Mouse (Mus musculus) CH12.LX (cell line): ENCODE results near the gene Sike1. TPM values are rescaled to one million over a fixed set of nuclear protein-coding genes. Genes with fewer than 3 reads are reported as not detected.

Source experiments
- DNase-seq: peaks from one replicate; pipeline ENCODE4 v3.0.0-alpha.2; 2013; ENCODE audit errors: extremely low read depth
- H3K27ac ChIP-seq: 2 replicates; pipeline ENCODE4 v1.5.1; 2012; ENCODE audit warnings: low read depth, mild to moderate bottlenecking, control low read depth, moderate library complexity; ENCODE audit not compliant: insufficient read depth
- H3K27me3 ChIP-seq: replicated peaks from 2 replicates; pipeline ENCODE3; 2012; ENCODE audit warnings: inconsistent platforms
- H3K36me3 ChIP-seq, 2 experiments: replicated peaks in 1 of 2; 2 replicates each; pipeline versions ENCODE3 to v1.6.1; 2012; ENCODE audit warnings: inconsistent platforms in 1 of 2, low read length in 1 of 2, mild to moderate bottlenecking in 1 of 2, mixed read lengths in 1 of 2, moderate library complexity in 1 of 2; ENCODE audit not compliant: control insufficient read depth in 1 of 2, insufficient read depth in 1 of 2
- H3K4me1 ChIP-seq, 2 experiments: 2 replicates each; pipeline ENCODE4 v1.6.1; 2012; ENCODE audit warnings: inconsistent platforms in 1 of 2, moderate library complexity in 1 of 2; ENCODE audit not compliant: insufficient read depth in 2 of 2, control insufficient read depth in 1 of 2
- H3K4me2 ChIP-seq: 2 replicates; pipeline ENCODE4 v1.6.1; 2012; ENCODE audit warnings: low read depth, mild to moderate bottlenecking, control low read depth; ENCODE audit not compliant: poor library complexity, insufficient read depth, severe bottlenecking
- H3K4me3 ChIP-seq, 3 experiments: fragments of 150-350 bp in 1 of 3; sonication (generic) in 1 of 3; replicated peaks in 1 of 3; 2 replicates each; pipeline versions ENCODE3 to v1.5.1; 2011 to 2012; ENCODE audit warnings: low read depth in 2 of 3, low read length in 2 of 3, mild to moderate bottlenecking in 2 of 3, moderate library complexity in 2 of 3, control low read depth in 1 of 3, improper control_type of control experiment in 1 of 3, inconsistent platforms in 1 of 3, mixed read lengths in 1 of 3; ENCODE audit not compliant: poor library complexity in 1 of 3
- H3K79me2 ChIP-seq: replicated peaks from 2 replicates; pipeline ENCODE4 v1.6.1; 2012; ENCODE audit warnings: mild to moderate bottlenecking, moderate library complexity; ENCODE audit not compliant: control insufficient read depth, poor library complexity, insufficient read depth, severe bottlenecking; ENCODE audit errors: extremely low read depth
- H3K9ac ChIP-seq: 2 replicates; pipeline ENCODE4 v1.6.1; 2012; ENCODE audit warnings: low read depth, mild to moderate bottlenecking, control low read depth, moderate library complexity; ENCODE audit not compliant: insufficient read depth
- H3K9me3 ChIP-seq: replicated peaks from 2 replicates; pipeline ENCODE3; 2012; ENCODE audit warnings: low read length, inconsistent platforms, mixed read lengths
- BHLHE40 ChIP-seq: IDR thresholded peaks from 2 replicates; pipeline ENCODE4 v1.6.1; 2011; ENCODE audit warnings: mild to moderate bottlenecking, low read depth, low read length, improper control_type of control experiment
- E2F4 ChIP-seq: IDR thresholded peaks from 2 replicates; pipeline ENCODE4 v1.6.1; 2011; ENCODE audit warnings: low read depth, low read length, improper control_type of control experiment; ENCODE audit not compliant: insufficient replicate concordance
- GABPA ChIP-seq: IDR thresholded peaks from 2 replicates; pipeline ENCODE4 v1.6.1; 2012; ENCODE audit warnings: low read depth, low read length, improper control_type of control experiment, inconsistent platforms; ENCODE audit not compliant: insufficient replicate concordance
- JUND ChIP-seq: conservative IDR thresholded peaks from 2 replicates; pipeline ENCODE4 v1.6.1; 2011; ENCODE audit warnings: low read depth, low read length, improper control_type of control experiment
- KAT2A ChIP-seq: IDR thresholded peaks from 2 replicates; pipeline ENCODE4 v1.6.1; 2012; ENCODE audit warnings: low read length, improper control_type of control experiment, inconsistent platforms; ENCODE audit not compliant: insufficient replicate concordance
- MXI1 ChIP-seq: IDR thresholded peaks from 2 replicates; pipeline ENCODE4 v1.6.1; 2011; ENCODE audit warnings: mild to moderate bottlenecking, low read depth, low read length, improper control_type of control experiment
- MYC ChIP-seq: IDR thresholded peaks from 2 replicates; pipeline ENCODE4 v1.6.1; 2011; ENCODE audit warnings: low read depth, mild to moderate bottlenecking, improper control_type of control experiment, low read length
- NELFE ChIP-seq: IDR thresholded peaks from 2 replicates; pipeline ENCODE4 v1.6.1; 2011; ENCODE audit warnings: low read depth, low read length, improper control_type of control experiment
- NRF1 ChIP-seq: IDR thresholded peaks from 2 replicates; pipeline ENCODE4 v1.6.1; 2014; ENCODE audit warnings: low read depth, mild to moderate bottlenecking, inconsistent platforms, low read length, improper control_type of control experiment, moderate library complexity
- UBTF ChIP-seq: IDR thresholded peaks from 2 replicates; pipeline ENCODE4 v1.6.1; 2012; ENCODE audit warnings: low read depth, mild to moderate bottlenecking, inconsistent platforms, low read length, improper control_type of control experiment, moderate library complexity
- USF1 ChIP-seq: IDR thresholded peaks from 2 replicates; pipeline ENCODE4 v1.6.1; 2014; ENCODE audit warnings: low read depth, mild to moderate bottlenecking, inconsistent platforms, low read length, improper control_type of control experiment
- USF2 ChIP-seq: conservative IDR thresholded peaks from 2 replicates; pipeline ENCODE4 v1.6.1; 2011; ENCODE audit warnings: low read depth, low read length, improper control_type of control experiment
- ZKSCAN1 ChIP-seq: IDR thresholded peaks from 2 replicates; pipeline ENCODE4 v1.6.1; 2012; ENCODE audit warnings: low read depth, inconsistent platforms, low read length, improper control_type of control experiment, borderline replicate concordance
- ZMIZ1 ChIP-seq: IDR thresholded peaks from 2 replicates; pipeline ENCODE4 v1.6.1; 2012; ENCODE audit warnings: low read depth, mild to moderate bottlenecking, inconsistent platforms, low read length, improper control_type of control experiment
- ZNF384 ChIP-seq: IDR thresholded peaks from 2 replicates; pipeline ENCODE4 v1.6.1; 2012; ENCODE audit warnings: low read depth, low read length, improper control_type of control experiment, inconsistent platforms
- dilution Hi-C: fragments of 300-500 bp; cut with MboI; formaldehyde crosslinking; loops from 2 replicates; pipeline ENCODE4 v1.14.3; 2020; ENCODE audit warnings: low sequenced_read_pairs; ENCODE audit not compliant: extremely low pct_unique_long_range_greater_than_20kb, extremely low pct_ligation_motif_present
- in situ Hi-C: fragments of 300-500 bp; cut with MboI; formaldehyde crosslinking; loops from 3 replicates; pipeline ENCODE4 v1.14.3; 2019; ENCODE audit warnings: low sequenced_read_pairs, low pct_ligation_motif_present, low pct_unique_long_range_greater_than_20kb, mixed read lengths
- polyA plus RNA-seq: library from polyadenylated mRNA; unstranded; fragments of >175 nt; gene quantifications from 2 replicates; pipeline ENCODE4 v1.2.1, GENCODE M21; 2012; ENCODE audit warnings: low read depth; ENCODE audit not compliant: insufficient read length
- total RNA-seq, 2 experiments: library from RNA; depleted of rRNA; stranded (reverse); fragments of 300-350 nt in 1 of 2; fragments of >200 nt in 1 of 2; gene quantifications; 2 replicates each; pipeline ENCODE4 v1.2.3; 2012 to 2014

The Sike1 gene
- total and polyA plus RNA-seq, 3 experiments: 15.3 to 31.6 (median 28.2) TPM

DNA sequence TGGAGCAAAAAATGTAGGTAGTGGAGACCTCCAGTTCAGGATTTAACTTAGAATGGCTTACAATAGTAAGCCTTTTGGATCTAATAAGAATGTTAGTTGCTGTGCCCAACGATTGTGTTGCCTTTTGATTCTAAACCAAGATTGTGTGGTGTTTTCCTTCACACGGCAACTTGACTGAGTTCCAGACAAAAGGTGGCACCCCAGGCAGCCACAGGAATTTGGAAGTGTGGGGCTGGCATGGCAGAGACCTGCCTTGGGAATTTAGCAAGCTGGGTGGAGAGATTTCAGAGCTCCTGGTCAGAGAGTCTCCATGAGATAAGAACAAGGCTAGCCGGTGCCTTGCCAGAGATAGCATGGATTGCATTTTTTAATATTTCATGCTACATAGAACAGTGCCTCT lies 39.9 kb upstream of the Sike1 start:
- DNase-seq: no peak
- dilution Hi-C loops: no loop called here
- no peaks in the 10 kb centered on the region for H3K79me2 ChIP-seq
- H3K27ac ChIP-seq: no peak overlapping the region
- no peak overlapping the region for H3K4me3 ChIP-seq
- in situ Hi-C loops: no loop called here
- no peaks in the 10 kb centered on the region for H3K27me3 ChIP-seq
- H3K4me2 ChIP-seq: no peak overlapping the region
- H3K4me1 ChIP-seq: peaks cover 4 to 7% of the 10 kb centered on the region in 2 experiments
- no peaks in the 10 kb centered on the region for H3K9me3 ChIP-seq
- no peaks in the 10 kb centered on the region for H3K36me3 ChIP-seq
- H3K9ac ChIP-seq: no peak overlapping the region
- TF ChIP-seq GABPA (no peak), UBTF (no peak), MYC (no peak), NELFE (no peak), KAT2A (no peak), BHLHE40 (no peak), ZKSCAN1 (no peak), ZMIZ1 (no peak), JUND (no peak)

DNA sequence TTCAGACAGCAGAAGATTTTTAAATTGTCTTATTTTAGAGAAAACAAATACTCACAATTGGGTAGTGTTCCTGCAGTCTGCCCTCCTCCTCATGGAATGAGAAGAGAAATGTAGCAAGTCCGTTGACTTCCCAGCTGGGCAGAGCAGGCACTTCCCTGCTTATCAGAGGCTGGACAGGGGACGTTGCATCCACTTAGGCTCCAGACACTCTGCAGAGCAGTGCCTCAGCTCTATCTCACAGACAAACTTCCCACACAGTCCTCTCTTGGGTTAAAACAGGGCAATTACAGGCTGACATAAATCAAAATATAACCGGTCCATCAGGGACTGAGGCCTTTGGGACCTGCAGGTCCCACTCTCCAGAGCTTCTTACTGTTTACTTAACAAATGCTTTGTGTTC lies 31.5 kb upstream of the Sike1 start, which contains the start of gene Nr1h5:
Gene Nr1h5 (minus strand): TSS at position 101 of the 400 bp plus-strand sequence.
- Histone ChIP-seq H3K4me1 (no peaks in the 10 kb centered on the region), H3K27me3 (no peaks in the 10 kb centered on the region), H3K9me3 (no peaks in the 10 kb centered on the region), H3K4me3 (no peak within 1 kb of the TSS), H3K27ac (no peak within 1 kb of the TSS), H3K79me2 (no peaks in the 10 kb centered on the region), H3K4me2 (no peak within 1 kb of the TSS), H3K9ac (no peak within 1 kb of the TSS), H3K36me3 (no peaks in the 10 kb centered on the region)
- dilution Hi-C loops: no loop called here
- no peak for DNase-seq
- no peak for TF ChIP-seq ZMIZ1
- no peak for TF ChIP-seq ZNF384
- no peak for TF ChIP-seq USF2
- TF ChIP-seq UBTF: no peak
- no peak for TF ChIP-seq USF1
- TF ChIP-seq MXI1: no peak
- no peak for TF ChIP-seq E2F4
- in situ Hi-C loops: no loop called here

DNA sequence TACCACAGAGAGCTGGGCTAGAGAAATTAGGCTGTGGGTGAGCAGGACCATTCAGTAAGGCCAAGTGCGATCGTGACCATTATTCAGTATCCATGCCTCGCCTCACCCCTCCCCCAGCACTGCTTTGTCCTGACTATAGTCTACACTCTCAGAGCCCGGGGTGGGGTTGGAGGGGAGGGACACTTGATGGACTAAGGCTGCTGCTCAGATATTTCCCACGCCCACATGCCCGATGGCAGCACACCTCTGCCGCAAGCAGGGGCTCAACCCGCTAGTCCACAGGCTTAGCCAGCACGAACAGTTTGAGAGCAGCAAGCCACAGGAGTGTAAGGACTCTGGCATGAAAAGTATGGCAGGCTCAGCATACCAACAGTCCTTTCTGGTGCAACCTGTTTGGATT lies 25.4 kb upstream of the Sike1 start:
- in situ Hi-C loops (no loop called here), dilution Hi-C loops (no loop called here)
- Histone ChIP-seq H3K27ac (no peak overlapping the region), H3K27me3 (no peaks in the 10 kb centered on the region), H3K79me2 (no peaks in the 10 kb centered on the region), H3K4me3 (no peak overlapping the region), H3K9ac (no peak overlapping the region), H3K4me2 (no peak overlapping the region), H3K4me1 (no peaks in the 10 kb centered on the region), H3K9me3 (no peaks in the 10 kb centered on the region), H3K36me3 (no peaks in the 10 kb centered on the region)
- no peak for TF ChIP-seq GABPA
- no peak for TF ChIP-seq NRF1
- no peak for DNase-seq
